Mouse (Mus musculus) lung, postnatal 0 days (tissue): ENCODE measurements around the gene Fbxo28. TPM values are rescaled to one million over a fixed set of nuclear protein-coding genes. Genes with fewer than 3 reads are reported as not detected.
"Not testable (repeated sequence)": the region's sequence is repeated elsewhere in the genome, so short reads cannot be mapped to it uniquely, and the experiment has no call there.

Source experiments
- ATAC-seq: fragments of 200-750 bp; cut with Nextera tagmentation; 2 replicates; pipeline ENCODE4 v1.8.0; 2017; ENCODE audit warnings: moderate library complexity
- DNase-seq: peaks from one replicate; pipeline ENCODE4 v3.0.0-alpha.2; 2016; ENCODE audit warnings: low spot score
- H3K27ac ChIP-seq: fragments of 300-500 bp; sonication (generic); 2 replicates; pipeline ENCODE4 v1.5.1; 2014; ENCODE audit warnings: antibody characterized with exemption, mild to moderate bottlenecking, low read length, mixed read lengths
- H3K27me3 ChIP-seq: fragments of 300-500 bp; sonication (generic); replicated peaks from 2 replicates; pipeline ENCODE4 v1.6.1; 2014; ENCODE audit warnings: low read length, mixed read lengths; ENCODE audit not compliant: insufficient read depth
- H3K36me3 ChIP-seq: fragments of 300-500 bp; sonication (generic); 2 replicates; pipeline ENCODE4 v1.6.1; 2014; ENCODE audit warnings: low read length, mixed read lengths; ENCODE audit not compliant: insufficient read depth
- H3K4me1 ChIP-seq: fragments of 300-500 bp; sonication (generic); 2 replicates; pipeline ENCODE4 v1.6.1; 2014; ENCODE audit warnings: antibody characterized with exemption, low read depth, low read length, mixed read lengths; ENCODE audit not compliant: insufficient read depth
- H3K4me2 ChIP-seq: fragments of 300-500 bp; sonication (generic); replicated peaks from 2 replicates; pipeline ENCODE4 v1.6.1; 2014; ENCODE audit warnings: low read depth, mild to moderate bottlenecking, low read length, moderate library complexity, mixed read lengths
- H3K4me3 ChIP-seq: fragments of 300-500 bp; sonication (generic); 2 replicates; pipeline ENCODE4 v1.5.1; 2014; ENCODE audit warnings: low read depth, low read length
- H3K9ac ChIP-seq: fragments of 300-500 bp; sonication (generic); replicated peaks from 2 replicates; pipeline ENCODE4 v1.6.1; 2014; ENCODE audit warnings: low read depth, mild to moderate bottlenecking
- H3K9me3 ChIP-seq: fragments of 300-500 bp; sonication (generic); 2 replicates; pipeline ENCODE4 v1.6.1; 2016; ENCODE audit warnings: low read length, mixed read lengths
- CTCF ChIP-seq: IDR thresholded peaks from 2 replicates; pipeline ENCODE4 v1.5.1; 2016; ENCODE audit warnings: antibody characterized with exemption, mild to moderate bottlenecking
- EP300 ChIP-seq: IDR thresholded peaks from 2 replicates; pipeline ENCODE4 v1.6.1; 2016; ENCODE audit warnings: antibody characterized with exemption, mild to moderate bottlenecking, control low read depth
- WGBS: fragments of 180-500 bp; shearing (Covaris S2); extraction: QIAGEN DNeasy Blood & Tissue Kit; methylation state at CpG from one replicate; pipeline ENCODE4 v1.1.7; 2014; 5-methylcytosine and 5-hydroxymethylcytosine counted together
- polyA plus RNA-seq: library from polyadenylated mRNA; unstranded; fragments of >200 nt; fragmentation: Nextera tagmentation; extraction: Ambion mirVana; gene quantifications from 2 replicates; pipeline ENCODE4 v1.2.1, GENCODE M21; 2015

Gene Fbxo28
- polyA plus RNA-seq, 1 experiment from 2014 or later: 9.8 TPM

DNA sequence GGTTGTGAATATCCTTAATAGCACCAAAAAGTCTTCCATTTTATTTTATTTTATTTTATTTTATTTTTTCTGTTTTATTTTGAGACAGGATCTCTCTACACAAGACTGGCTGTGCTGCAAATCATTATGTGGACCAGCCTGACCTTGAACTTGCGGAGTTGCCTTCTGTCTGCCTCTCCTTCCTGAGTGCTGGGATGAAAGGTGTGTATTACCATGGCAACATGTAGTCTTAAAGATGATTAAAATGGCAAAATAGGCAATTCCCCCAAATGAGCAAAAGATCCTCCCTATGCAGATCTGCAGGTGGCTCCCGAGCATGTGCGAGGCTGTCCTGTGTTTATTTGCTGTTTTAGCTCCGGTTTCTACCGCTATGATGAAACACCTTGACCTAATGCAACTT, 43.6 kb downstream of the Fbxo28 start:
- WGBS: 83% methylated on average over 5 of the region's 5 CpGs
- Histone ChIP-seq H3K27ac (no peak overlapping the region), H3K9ac (no peak overlapping the region), H3K9me3 (no peaks in the 10 kb centered on the region), H3K27me3 (no peaks in the 10 kb centered on the region), H3K4me3 (no peak overlapping the region), H3K4me2 (no peak overlapping the region), H3K36me3 (no peaks in the 10 kb centered on the region), H3K4me1 (no peaks in the 10 kb centered on the region)
- no peak for TF ChIP-seq EP300
- no peak for ATAC-seq
- DNase-seq: no peak

DNA sequence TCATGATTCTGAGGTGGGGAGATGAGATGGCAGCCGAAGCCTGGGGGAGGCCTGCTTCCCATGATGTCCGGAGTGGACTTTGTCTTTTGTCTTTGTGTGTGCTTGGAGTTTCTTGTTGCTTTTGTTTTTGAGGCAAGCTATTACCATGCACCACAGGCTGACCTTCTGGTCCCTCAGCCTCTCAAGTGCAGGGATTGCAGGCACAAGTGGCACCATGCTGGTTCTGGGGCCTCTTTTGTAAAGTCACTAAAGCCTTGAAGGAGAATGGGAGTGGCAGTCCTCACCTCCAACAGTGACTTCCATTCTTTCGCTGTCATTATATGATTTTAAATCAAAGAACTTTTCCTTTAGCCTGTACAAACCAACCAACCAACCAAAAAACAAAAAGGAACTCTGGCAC, 44.2 kb downstream of the Fbxo28 start:
- no peaks in the 10 kb centered on the region for H3K36me3 ChIP-seq

GRCm38 (mm10) chr1:182296816-182297215, 44.6 kb downstream of the Fbxo28 start:
- no peaks in the 10 kb centered on the region for H3K9me3 ChIP-seq
- DNase-seq: no peak
- H3K4me1 ChIP-seq: no peaks in the 10 kb centered on the region
- H3K4me3 ChIP-seq: no peak overlapping the region
- H3K27ac ChIP-seq: no peak overlapping the region
- no peaks in the 10 kb centered on the region for H3K36me3 ChIP-seq
- H3K4me2 ChIP-seq: no peak overlapping the region
- no peaks in the 10 kb centered on the region for H3K27me3 ChIP-seq
- TF ChIP-seq CTCF: no peak
- no peak for TF ChIP-seq EP300
- ATAC-seq: no peak
- no peak overlapping the region for H3K9ac ChIP-seq
- 81% methylated on average over 6 of the region's 6 CpGs for WGBS

More for the DNA sequence above, 44.2 kb downstream of the Fbxo28 start:
- Histone ChIP-seq H3K4me1 (no peaks in the 10 kb centered on the region), H3K27ac (no peak overlapping the region), H3K4me2 (no peak overlapping the region), H3K9me3 (no peaks in the 10 kb centered on the region), H3K4me3 (no peak overlapping the region), H3K9ac (no peak overlapping the region), H3K27me3 (no peaks in the 10 kb centered on the region)
- no peak for ATAC-seq
- DNase-seq: no peak
- TF ChIP-seq EP300: no peak
- TF ChIP-seq CTCF: no peak
- 81% methylated on average over 3 of the region's 3 CpGs for WGBS

GRCm38 (mm10) chr1:182296141-182296540, 45.3 kb downstream of the Fbxo28 start:
- DNase-seq: no peak
- Histone ChIP-seq H3K4me1 (no peaks in the 10 kb centered on the region), H3K4me3 (no peak overlapping the region), H3K36me3 (no peaks in the 10 kb centered on the region), H3K4me2 (no peak overlapping the region), H3K9ac (no peak overlapping the region), H3K27me3 (no peaks in the 10 kb centered on the region), H3K27ac (no peak overlapping the region), H3K9me3 (no peaks in the 10 kb centered on the region)
- TF ChIP-seq CTCF: no peak
- no peak for TF ChIP-seq EP300
- WGBS: 78% methylated on average over 6 of the region's 6 CpGs
- no peak for ATAC-seq

DNA sequence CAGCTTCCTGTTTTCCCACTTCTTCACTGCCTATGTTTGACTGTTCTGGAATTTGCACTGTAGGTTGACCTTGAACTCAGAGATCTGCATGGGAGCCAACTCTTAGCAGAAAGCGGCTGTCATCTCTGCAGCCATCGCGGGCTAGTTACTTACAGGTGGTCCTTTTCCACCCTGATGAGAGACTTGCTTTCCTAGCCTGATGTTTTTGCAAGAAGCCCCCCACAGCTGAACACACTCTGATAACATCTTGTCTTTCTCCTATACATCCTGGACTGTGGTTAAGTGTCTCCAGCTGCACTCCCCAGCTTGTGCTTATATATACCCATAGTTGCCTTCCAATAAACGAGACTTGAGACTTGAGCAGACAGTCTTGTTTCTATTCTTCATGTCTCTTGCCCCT, 49.1 kb downstream of the Fbxo28 start:
- no peaks in the 10 kb centered on the region for H3K4me1 ChIP-seq
- TF ChIP-seq CTCF (no peak), EP300 (no peak)
- DNase-seq: no peak

GRCm38 (mm10) chr1:182290741-182291140, 50.7 kb downstream of the Fbxo28 start:
- not testable (repeated sequence) for H3K9ac ChIP-seq, H3K9me3 ChIP-seq, H3K27me3 ChIP-seq, H3K36me3 ChIP-seq, H3K4me2 ChIP-seq, H3K4me1 ChIP-seq, H3K27ac ChIP-seq, DNase-seq, H3K4me3 ChIP-seq, ATAC-seq
- WGBS: 89% methylated on average over 3 of the region's 3 CpGs

More for the DNA sequence above, 49.1 kb downstream of the Fbxo28 start:
- no peak overlapping the region for H3K4me3 ChIP-seq
- no peaks in the 10 kb centered on the region for H3K36me3 ChIP-seq
- 43% methylated on average over 4 of the region's 4 CpGs for WGBS
- H3K9ac ChIP-seq: no peak overlapping the region
- no peaks in the 10 kb centered on the region for H3K9me3 ChIP-seq
- no peak for ATAC-seq
- no peak overlapping the region for H3K27ac ChIP-seq
- H3K4me2 ChIP-seq: no peak overlapping the region
- no peaks in the 10 kb centered on the region for H3K27me3 ChIP-seq

DNA sequence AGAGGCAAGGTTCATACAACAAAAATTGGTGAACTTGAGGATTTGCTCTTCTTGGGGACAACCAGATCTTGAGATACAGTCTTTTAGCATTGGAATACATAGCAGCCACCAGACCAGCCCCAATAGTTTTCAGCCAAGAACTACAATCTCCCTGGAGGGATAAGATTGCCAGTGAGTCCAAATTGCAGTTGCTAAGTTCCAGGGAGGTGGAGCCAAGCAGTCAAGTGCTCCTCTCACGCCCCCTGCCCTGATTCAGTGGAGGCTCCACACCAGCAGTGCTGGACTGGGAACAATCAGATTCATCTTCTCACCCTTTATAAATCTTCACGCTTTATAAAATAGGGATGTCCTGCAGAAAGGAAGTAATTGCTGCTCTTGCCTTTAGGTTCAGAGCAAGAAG, 51.6 kb downstream of the Fbxo28 start:
- H3K4me3 ChIP-seq: no peak overlapping the region
- TF ChIP-seq EP300 (no peak), CTCF (no peak)
- 56% methylated on average over 2 of the region's 2 CpGs for WGBS
- no peak overlapping the region for H3K4me2 ChIP-seq
- no peaks in the 10 kb centered on the region for H3K9me3 ChIP-seq
- H3K27me3 ChIP-seq: no peaks in the 10 kb centered on the region
- no peak for DNase-seq
- no peaks in the 10 kb centered on the region for H3K36me3 ChIP-seq
- ATAC-seq: no peak
- no peak overlapping the region for H3K27ac ChIP-seq
- no peaks in the 10 kb centered on the region for H3K4me1 ChIP-seq
- H3K9ac ChIP-seq: no peak overlapping the region
